Mouse (Mus musculus) mouse embryonic stem cell (cell line): ENCODE results near the gene Eps15l1.

Experiments used
- in situ Hi-C, 2 experiments: fragments of 300-500 bp; cut with MboI; formaldehyde crosslinking; loops; 1 replicate in 1 of 2; 3 replicates in 1 of 2; pipeline ENCODE4 v1.14.3; 2019 to 2020; ENCODE audit warnings: low sequenced_read_pairs in 2 of 2, low pct_unique_long_range_greater_than_20kb in 1 of 2, mixed read lengths in 1 of 2; ENCODE audit not compliant: unreplicated experiment in 1 of 2

Eps15l1 gene

GRCm38 (mm10) chr8:72420571-72421361, 494 bp downstream of the Eps15l1 start:
- in situ Hi-C loops = no loop called here

GRCm38 (mm10) chr8:72418073-72418472, 3.2 kb downstream of the Eps15l1 start:
- in situ Hi-C loops = no loop called here

- in situ Hi-C loops = no loop called here
Measured at GRCm38 (mm10) chr8:72415252-72415651, 6.0 kb downstream of the Eps15l1 start.

GRCm38 (mm10) chr8:72413839-72414238, 7.4 kb downstream of the Eps15l1 start:
- in situ Hi-C loops = no loop called here

GRCm38 (mm10) chr8:72409443-72409842, 11.8 kb downstream of the Eps15l1 start:
- in situ Hi-C loops = no loop called here

- in situ Hi-C loops = no loop called here
Measured at GRCm38 (mm10) chr8:72407878-72408277, 13.4 kb downstream of the Eps15l1 start.

GRCm38 (mm10) chr8:72402981-72403380, 18.3 kb downstream of the Eps15l1 start:
- in situ Hi-C loops = no loop called here

- in situ Hi-C loops = no loop called here
Measured at GRCm38 (mm10) chr8:72401381-72401780, 19.9 kb downstream of the Eps15l1 start.

GRCm38 (mm10) chr8:72385737-72386136, 35.5 kb downstream of the Eps15l1 start:
- in situ Hi-C loops = no loop called here

- in situ Hi-C loops = no loop called here
Measured at GRCm38 (mm10) chr8:72382395-72382794, 38.9 kb downstream of the Eps15l1 start.

- in situ Hi-C loops = no loop called here
Measured at GRCm38 (mm10) chr8:72380656-72381055, 40.6 kb downstream of the Eps15l1 start.

GRCm38 (mm10) chr8:72376900-72377299, 44.4 kb downstream of the Eps15l1 start:
- in situ Hi-C loops = no loop called here

GRCm38 (mm10) chr8:72376309-72376708, 45.0 kb downstream of the Eps15l1 start:
- in situ Hi-C loops = no loop called here

GRCm38 (mm10) chr8:72375161-72375560, 46.1 kb downstream of the Eps15l1 start:
- in situ Hi-C loops = no loop called here

GRCm38 (mm10) chr8:72372311-72372710, 48.9 kb downstream of the Eps15l1 start:
- in situ Hi-C loops = no loop called here

- in situ Hi-C loops = no loop called here
Measured at GRCm38 (mm10) chr8:72371356-72371755, 49.9 kb downstream of the Eps15l1 start.

GRCm38 (mm10) chr8:72366435-72366834, 54.8 kb downstream of the Eps15l1 start:
- in situ Hi-C loops = loop anchor here (5.0 kb wide), 2 partner anchors 89 to 99 kb away; no protein-coding TSS in a partner anchor

- in situ Hi-C loops = loop anchor here (5.0 kb wide), 2 partner anchors 89 to 99 kb away; no protein-coding TSS in a partner anchor
Measured at GRCm38 (mm10) chr8:72365826-72366225, 55.4 kb downstream of the Eps15l1 start.

- in situ Hi-C loops = loop anchor here (5.0 kb wide), 2 partner anchors 88 to 98 kb away; no protein-coding TSS in a partner anchor
Measured at GRCm38 (mm10) chr8:72365016-72365415, 56.2 kb downstream of the Eps15l1 start.

GRCm38 (mm10) chr8:72363457-72363856, 57.8 kb downstream of the Eps15l1 start:
- in situ Hi-C loops = no loop called here
